Mouse (Mus musculus) midbrain, embryonic 15.5 days (tissue): Measurements from ENCODE around the gene Gm10642. TPM values are rescaled to one million over a fixed set of nuclear protein-coding genes. Genes with fewer than 3 reads are reported as not detected.

Source experiments
- ATAC-seq: fragments of 200-750 bp; cut with Nextera tagmentation; replicated peaks from 2 replicates; pipeline ENCODE4 v1.8.0; 2017; ENCODE audit warnings: moderate TSS enrichment
- H3K27ac ChIP-seq: fragments of 300-500 bp; sonication (generic); 2 replicates; pipeline ENCODE4 v1.5.1; 2015; ENCODE audit warnings: mild to moderate bottlenecking, inconsistent platforms
- H3K27me3 ChIP-seq: fragments of 300-500 bp; sonication (generic); replicated peaks from 2 replicates; pipeline ENCODE4 v1.6.1; 2015; ENCODE audit warnings: inconsistent platforms
- H3K36me3 ChIP-seq: fragments of 300-500 bp; sonication (generic); replicated peaks from 2 replicates; pipeline ENCODE4 v1.6.1; 2015; ENCODE audit warnings: inconsistent platforms
- H3K4me1 ChIP-seq: fragments of 300-500 bp; sonication (generic); 2 replicates; pipeline ENCODE4 v1.6.1; 2015; ENCODE audit warnings: inconsistent platforms
- H3K4me2 ChIP-seq: fragments of 300-500 bp; sonication (generic); 2 replicates; pipeline ENCODE4 v1.6.1; 2015; ENCODE audit warnings: inconsistent platforms, mild to moderate bottlenecking, moderate library complexity
- H3K4me3 ChIP-seq: fragments of 300-500 bp; sonication (generic); 2 replicates; pipeline ENCODE4 v1.5.1; 2015; ENCODE audit warnings: mild to moderate bottlenecking, inconsistent platforms
- H3K9ac ChIP-seq: fragments of 300-500 bp; sonication (generic); 2 replicates; pipeline ENCODE4 v1.6.1; 2015; ENCODE audit warnings: mild to moderate bottlenecking, inconsistent platforms
- H3K9me3 ChIP-seq: fragments of 300-500 bp; sonication (generic); 2 replicates; pipeline ENCODE4 v1.6.1; 2016; ENCODE audit warnings: inconsistent platforms
- WGBS: fragments of 180-500 bp; shearing (Covaris S2); methylation state at CpG from one replicate; pipeline ENCODE4 v1.1.7; 2015; ENCODE audit warnings: mixed read lengths; 5-methylcytosine and 5-hydroxymethylcytosine counted together
- polyA plus RNA-seq: library from polyadenylated mRNA; unstranded; fragments of >200 nt; fragmentation: Nextera tagmentation; extraction: Ambion mirVana; gene quantifications from 2 replicates; pipeline ENCODE4 v1.2.1, GENCODE M21; 2015

Gm10642 gene
- polyA plus RNA-seq, 1 experiment from 2014 or later: 0.19 TPM

DNA sequence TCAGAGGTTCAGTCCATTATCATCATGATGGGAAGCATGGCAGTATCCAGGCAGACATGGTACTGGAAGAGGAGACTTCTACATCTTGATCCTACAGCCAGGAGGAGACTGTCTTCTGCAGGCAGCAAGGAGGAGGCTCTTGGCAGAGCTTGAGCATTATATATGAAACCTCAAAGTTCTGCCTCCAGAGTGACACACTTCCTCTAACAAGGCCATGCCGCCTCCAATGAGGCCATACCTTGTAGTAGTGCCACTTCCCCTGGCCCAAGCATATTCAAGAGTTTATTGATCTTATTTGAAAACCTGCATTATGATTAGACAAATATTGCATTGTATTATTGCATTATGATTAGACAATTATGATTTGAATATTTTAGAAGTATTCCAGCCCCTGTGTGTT is 50.4 kb downstream of the Gm10642 start:
- Histone ChIP-seq H3K27ac (no peak overlapping the region), H3K4me3 (no peak overlapping the region), H3K4me2 (no peak overlapping the region), H3K9ac (no peak overlapping the region), H3K27me3 (no peaks in the 10 kb centered on the region), H3K4me1 (no peaks in the 10 kb centered on the region), H3K36me3 (0 out of 2 replicates have a peak, but pooled peaks cover 4% of the 10 kb centered on the region), H3K9me3 (no peaks in the 10 kb centered on the region)
- no peak for ATAC-seq
- WGBS: 100% methylated on average over 1 of the region's 1 CpGs

Other genes with a start within 250 kb of the Gm10642 start
- gene Ccnb2, start 234.7 kb upstream of the Gm10642 start, polyA plus RNA-seq: 22.5 and 29.4 TPM in 2 replicates
- gene Rnf111, start 152.5 kb upstream of the Gm10642 start, polyA plus RNA-seq: 36.9 and 38.3 TPM in 2 replicates
- gene Sltm, start 113.5 kb upstream of the Gm10642 start, polyA plus RNA-seq: 62.6 and 63.5 TPM in 2 replicates
- gene Mindy2, start 923 bp downstream of the Gm10642 start, polyA plus RNA-seq: 23.7 and 29.0 TPM in 2 replicates
- gene Adam10, start 22.7 kb downstream of the Gm10642 start, polyA plus RNA-seq: 59.8 and 61.5 TPM in 2 replicates